Mouse (Mus musculus): ENCODE measurements around the gene Cacna1s. TPM values are rescaled to one million over a fixed set of nuclear protein-coding genes. Genes with fewer than 3 reads are reported as not detected.
A peak's percentile ranks its signal among the peaks of the same experiment; 100 is the strongest.

The Cacna1s gene
- total RNA-seq, 1 experiment = 15.8 TPM

DNA sequence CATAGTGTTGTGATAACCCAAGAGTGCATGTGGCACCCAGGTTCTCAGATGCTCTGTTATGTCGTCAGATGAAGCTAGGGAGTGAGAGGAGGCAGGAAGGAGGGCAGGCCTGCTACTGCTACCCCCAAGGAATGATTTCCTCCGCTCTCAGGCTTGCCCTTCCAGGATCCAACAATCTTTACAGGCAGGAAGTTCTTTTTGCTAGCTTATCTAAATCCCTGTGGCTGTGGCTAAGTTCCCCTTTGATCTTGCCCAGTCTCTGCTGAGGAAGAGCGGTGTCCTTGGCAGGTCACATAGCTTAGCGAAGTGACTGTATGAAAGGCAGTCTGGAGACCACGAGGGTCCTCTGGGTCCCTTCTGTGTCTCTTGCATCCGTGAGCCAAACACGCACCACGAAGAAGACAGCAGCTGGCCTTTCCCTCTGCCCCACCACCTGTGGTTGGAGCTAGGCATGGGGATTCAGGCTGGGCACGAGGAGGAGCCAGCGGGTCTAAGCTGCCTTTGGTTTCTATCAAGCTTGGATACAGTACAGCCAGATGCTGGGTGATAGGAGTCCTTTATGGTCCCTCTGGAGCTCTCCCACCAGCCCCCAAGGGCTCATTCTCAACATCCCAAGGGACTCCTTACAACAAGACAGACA lies 85.8 kb downstream of the Cacna1s start:
- Histone ChIP-seq H3K9ac (ENCODE audit: insufficient read depth, low read depth, low read length, poor library complexity, severe bottlenecking) (no peak overlapping the region), H3K4me3 (ENCODE audit: insufficient read depth in 1 of 2, low read depth in 1 of 2, low read length in 2 of 2, poor library complexity in 1 of 2, severe bottlenecking in 1 of 2) (no peak overlapping the region), H3K27ac (ENCODE audit: insufficient read depth, low read depth, low read length, poor library complexity, severe bottlenecking) (0 out of 2 replicates have a peak overlapping the region, but pooled peaks have one; percentile 8), H3K9me3 (ENCODE audit: control insufficient read depth, insufficient read depth, low read depth, low read length) (no peaks in the 10 kb centered on the region), H3K36me3 (ENCODE audit: control insufficient read depth, insufficient read depth, low read length, poor library complexity, severe bottlenecking) (no peaks in the 10 kb centered on the region), H3K4me1 (ENCODE audit: control insufficient read depth in 2 of 2, insufficient read depth in 2 of 2, low read length in 2 of 2, poor library complexity in 1 of 2) (peaks cover 5 to 33% of the 10 kb centered on the region in 2 experiments; a peak in 3 of 4 replicates)
- DNase-seq (ENCODE audit: low read depth, low spot score) = no peak
- in situ Hi-C loops (cut with MboI; ENCODE audit: low sequenced_read_pairs in 2 of 2, unreplicated experiment in 2 of 2) = no loop called here
- no peak for TF ChIP-seq ZNF384 (IDR thresholded peaks at IDR 0.05; ENCODE audit: low read depth, low read length)
- TF ChIP-seq HCFC1 (IDR thresholded peaks at IDR 0.05; ENCODE audit: borderline replicate concordance, insufficient read depth, low read length) = no peak
- TF ChIP-seq CHD2 (IDR thresholded peaks at IDR 0.05; ENCODE audit: low read depth, low read length) = no peak
- no peak for TF ChIP-seq ZC3H11A (IDR thresholded peaks at IDR 0.05; ENCODE audit: borderline replicate concordance, low read depth, low read length)
- no peak for TF ChIP-seq MAFK (IDR thresholded peaks at IDR 0.05; ENCODE audit: insufficient read depth, low read depth, low read length)

- Histone ChIP-seq H3K9me3 (ENCODE audit: control insufficient read depth, insufficient read depth, low read depth, low read length) (no peaks in the 10 kb centered on the region), H3K4me3 (ENCODE audit: insufficient read depth in 1 of 2, low read depth in 1 of 2, low read length in 2 of 2, poor library complexity in 1 of 2, severe bottlenecking in 1 of 2) (peak overlapping the region; percentile 63 to 66), H3K4me1 (ENCODE audit: control insufficient read depth in 2 of 2, insufficient read depth in 2 of 2, low read length in 2 of 2, poor library complexity in 1 of 2) (peaks cover 4 to 33% of the 10 kb centered on the region in 2 experiments; a peak in 3 of 4 replicates), H3K9ac (ENCODE audit: insufficient read depth, low read depth, low read length, poor library complexity, severe bottlenecking) (peak overlapping the region; percentile 78), H3K27ac (ENCODE audit: insufficient read depth, low read depth, low read length, poor library complexity, severe bottlenecking) (peak overlapping the region; percentile 48; the same call in 1 of the 2 replicates), H3K36me3 (ENCODE audit: control insufficient read depth, insufficient read depth, low read length, poor library complexity, severe bottlenecking) (no peaks in the 10 kb centered on the region)
- DNase-seq (ENCODE audit: low read depth, low spot score) = peak; percentile 72
- TF ChIP-seq CHD2 (IDR thresholded peaks at IDR 0.05; ENCODE audit: low read depth, low read length) (no peak), HCFC1 (IDR thresholded peaks at IDR 0.05; ENCODE audit: borderline replicate concordance, insufficient read depth, low read length) (no peak), MAFK (IDR thresholded peaks at IDR 0.05; ENCODE audit: insufficient read depth, low read depth, low read length) (peak; percentile 79)
- in situ Hi-C loops (cut with MboI; ENCODE audit: low sequenced_read_pairs in 2 of 2, unreplicated experiment in 2 of 2) = no loop called here
Measured at GRCm38 (mm10) chr1:136139990-136140640, 87.6 kb downstream of the Cacna1s start.

- peaks cover 4 to 32% of the 10 kb centered on the region in 2 experiments; a peak in 3 of 4 replicates for H3K4me1 ChIP-seq (ENCODE audit: control insufficient read depth in 2 of 2, insufficient read depth in 2 of 2, low read length in 2 of 2, poor library complexity in 1 of 2)
- no peaks in the 10 kb centered on the region for H3K9me3 ChIP-seq (ENCODE audit: control insufficient read depth, insufficient read depth, low read depth, low read length)
- H3K27ac ChIP-seq (ENCODE audit: insufficient read depth, low read depth, low read length, poor library complexity, severe bottlenecking) = no peak overlapping the region
- H3K36me3 ChIP-seq (ENCODE audit: control insufficient read depth, insufficient read depth, low read length, poor library complexity, severe bottlenecking) = no peaks in the 10 kb centered on the region
- in situ Hi-C loops (cut with MboI; ENCODE audit: low sequenced_read_pairs in 2 of 2, unreplicated experiment in 2 of 2) = no loop called here
- DNase-seq (ENCODE audit: low read depth, low spot score) = no peak
- no peak overlapping the region for H3K4me3 ChIP-seq (ENCODE audit: insufficient read depth in 1 of 2, low read depth in 1 of 2, low read length in 2 of 2, poor library complexity in 1 of 2, severe bottlenecking in 1 of 2)
- H3K9ac ChIP-seq (ENCODE audit: insufficient read depth, low read depth, low read length, poor library complexity, severe bottlenecking) = no peak overlapping the region
- TF ChIP-seq HCFC1 (IDR thresholded peaks at IDR 0.05; ENCODE audit: borderline replicate concordance, insufficient read depth, low read length) (no peak), ZNF384 (IDR thresholded peaks at IDR 0.05; ENCODE audit: low read depth, low read length) (no peak), CHD2 (IDR thresholded peaks at IDR 0.05; ENCODE audit: low read depth, low read length) (no peak), ZC3H11A (IDR thresholded peaks at IDR 0.05; ENCODE audit: borderline replicate concordance, low read depth, low read length) (no peak), MAFK (IDR thresholded peaks at IDR 0.05; ENCODE audit: insufficient read depth, low read depth, low read length) (no peak)
Measured at GRCm38 (mm10) chr1:136141176-136141950, 88.8 kb downstream of the Cacna1s start.

DNA sequence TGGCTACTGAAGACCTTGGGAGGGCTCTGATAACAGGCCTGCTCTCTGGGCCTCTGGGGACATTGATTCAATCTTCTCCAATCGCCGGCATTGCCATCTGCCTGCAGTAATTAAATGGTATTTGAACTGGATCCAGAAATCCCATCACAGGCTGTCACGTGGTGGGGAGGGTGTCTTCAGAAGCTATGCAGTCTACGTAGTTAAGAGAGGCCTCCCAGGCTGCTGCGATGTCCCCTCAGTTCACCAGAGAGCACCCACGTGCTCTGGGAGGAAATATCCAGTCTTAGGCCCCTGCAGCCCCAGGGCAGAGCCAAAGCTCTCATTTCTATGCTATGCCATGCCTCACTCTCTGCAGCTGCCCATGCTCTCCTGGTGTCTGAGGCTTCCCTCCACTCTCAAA lies 89.8 kb downstream of the Cacna1s start:
- no peak for DNase-seq (ENCODE audit: low read depth, low spot score)
- no peaks in the 10 kb centered on the region for H3K9me3 ChIP-seq (ENCODE audit: control insufficient read depth, insufficient read depth, low read depth, low read length)
- peaks cover 2 to 23% of the 10 kb centered on the region in 2 experiments; a peak in 3 of 4 replicates for H3K4me1 ChIP-seq (ENCODE audit: control insufficient read depth in 2 of 2, insufficient read depth in 2 of 2, low read length in 2 of 2, poor library complexity in 1 of 2)
- no peak overlapping the region for H3K27ac ChIP-seq (ENCODE audit: insufficient read depth, low read depth, low read length, poor library complexity, severe bottlenecking)
- in situ Hi-C loops (cut with MboI; ENCODE audit: low sequenced_read_pairs in 2 of 2, unreplicated experiment in 2 of 2) = no loop called here
- TF ChIP-seq CHD2 (IDR thresholded peaks at IDR 0.05; ENCODE audit: low read depth, low read length) = no peak
- TF ChIP-seq ZNF384 (IDR thresholded peaks at IDR 0.05; ENCODE audit: low read depth, low read length) = no peak
- TF ChIP-seq ZC3H11A (IDR thresholded peaks at IDR 0.05; ENCODE audit: borderline replicate concordance, low read depth, low read length) = no peak
- TF ChIP-seq MAFK (IDR thresholded peaks at IDR 0.05; ENCODE audit: insufficient read depth, low read depth, low read length) = no peak
- no peak overlapping the region for H3K9ac ChIP-seq (ENCODE audit: insufficient read depth, low read depth, low read length, poor library complexity, severe bottlenecking)
- no peaks in the 10 kb centered on the region; the same call in 1 of the 2 replicates for H3K36me3 ChIP-seq (ENCODE audit: control insufficient read depth, insufficient read depth, low read length, poor library complexity, severe bottlenecking)
- H3K4me3 ChIP-seq (ENCODE audit: insufficient read depth in 1 of 2, low read depth in 1 of 2, low read length in 2 of 2, poor library complexity in 1 of 2, severe bottlenecking in 1 of 2) = no peak overlapping the region

All from ES-E14 (cell line).